In the genomic region with DNA sequence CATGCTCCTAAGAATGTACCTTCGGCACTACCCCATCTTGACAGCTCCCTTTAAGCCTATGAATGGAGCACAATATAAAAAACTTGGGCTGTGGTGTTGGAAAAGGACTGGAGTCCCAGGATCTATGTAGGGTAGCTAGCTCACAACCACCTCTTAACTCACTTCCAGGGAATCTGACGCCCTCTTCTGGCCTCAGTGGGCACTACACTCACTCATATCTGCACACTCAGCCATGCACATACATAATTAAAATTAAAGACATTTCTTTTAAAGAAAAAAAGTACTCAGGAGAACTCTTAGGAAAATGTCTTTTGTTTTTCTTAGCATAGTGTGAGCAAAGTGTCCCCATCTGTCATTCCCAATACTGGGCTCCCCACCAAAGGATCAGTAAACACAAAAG, we compare ENCODE assay signal across 8 mouse cellular contexts.
DNase-seq lines count a peak whose midpoint lies in the region; ATAC-seq and TF ChIP-seq lines count a peak whose summit lies in the region.
"Had no signal": no experiment of that assay in that cellular context is flagged by ENCODE, and none has a peak within 500 bp of the region (broad histone marks: within the 10 kb centered on the region; RNA-seq: fewer than 3 reads in every experiment).

No protein-coding gene starts in this region.

- DNase-seq in hindbrain, postnatal 0 days (ENCODE audit: low spot score): no peak
- peak; percentile 51 for DNase-seq in 3T3-L1 (ENCODE audit: low read depth, low spot score)
- peak; percentile 67 for DNase-seq in CD4-positive helper T cell, adult 2 months (ENCODE audit: low read depth, low spot score)
- DNase-seq in lung, postnatal 0 days (ENCODE audit: low spot score): no peak
- DNase-seq in ovary, postnatal 36 days (ENCODE audit: low spot score): no peak
- DNase-seq in ovary, adult 18-20 months (ENCODE audit: low spot score): no peak

- H3K27me3 ChIP-seq in hindbrain, postnatal 0 days (ENCODE audit: insufficient read depth, low read length): no peaks in the 10 kb centered on the region
- no peaks in the 10 kb centered on the region for H3K27me3 ChIP-seq in hindbrain, embryonic 13.5 days
- no peaks in the 10 kb centered on the region for H3K27me3 ChIP-seq in lung, postnatal 0 days (replicated peaks; ENCODE audit: insufficient read depth, low read length)

- ATAC-seq in hindbrain, postnatal 0 days: no peak
- no peak for ATAC-seq in hindbrain, embryonic 13.5 days (ENCODE audit: low FRiP score)
- ATAC-seq in lung, postnatal 0 days: no peak

- H3K4me3 ChIP-seq in hindbrain, postnatal 0 days (ENCODE audit: low read length): no peak overlapping the region
- no peak overlapping the region for H3K4me3 ChIP-seq in hindbrain, embryonic 13.5 days
- H3K4me3 ChIP-seq in lung, postnatal 0 days (ENCODE audit: low read depth, low read length): no peak overlapping the region
- H3K4me3 ChIP-seq: midbrain, embryonic 12.5 days had no signal

- peaks cover 12% of the 10 kb centered on the region; the same call in 1 of the 2 replicates for H3K4me1 ChIP-seq in hindbrain, postnatal 0 days (ENCODE audit: insufficient read depth, low read length)
- H3K4me1 ChIP-seq in hindbrain, embryonic 13.5 days (replicated peaks): peaks cover 31% of the 10 kb centered on the region
- peaks cover 13% of the 10 kb centered on the region; the same call in 1 of the 2 replicates for H3K4me1 ChIP-seq in lung, postnatal 0 days (ENCODE audit: insufficient read depth, low read depth, low read length)

- peak; percentile 48 for TF ChIP-seq CTCF in hindbrain, postnatal 0 days (IDR thresholded peaks at IDR 0.05; ENCODE audit: low read depth)
- peak; percentile 63 for TF ChIP-seq CTCF in lung, postnatal 0 days (IDR thresholded peaks at IDR 0.05)

- 81% methylated on average over 2 of the region's 2 CpGs for WGBS in hindbrain, postnatal 0 days
- 69% methylated on average over 2 of the region's 2 CpGs for WGBS in hindbrain, embryonic 13.5 days
- WGBS in lung, postnatal 0 days: 69% methylated on average over 2 of the region's 2 CpGs

- H3K36me3 ChIP-seq in hindbrain, postnatal 0 days (ENCODE audit: insufficient read depth, low read length): no peaks in the 10 kb centered on the region
- no peaks in the 10 kb centered on the region for H3K36me3 ChIP-seq in hindbrain, embryonic 13.5 days
- H3K36me3 ChIP-seq in lung, postnatal 0 days (ENCODE audit: insufficient read depth, low read length): no peaks in the 10 kb centered on the region
- H3K36me3 ChIP-seq: midbrain, embryonic 12.5 days had no signal

- no peaks in the 10 kb centered on the region for H3K9me3 ChIP-seq in hindbrain, postnatal 0 days (ENCODE audit: low read length)
- no peaks in the 10 kb centered on the region for H3K9me3 ChIP-seq in hindbrain, embryonic 13.5 days
- no peaks in the 10 kb centered on the region for H3K9me3 ChIP-seq in lung, postnatal 0 days (ENCODE audit: low read length)
- H3K9me3 ChIP-seq: midbrain, embryonic 12.5 days had no signal

- no peak overlapping the region for H3K27ac ChIP-seq in hindbrain, postnatal 0 days
- no peak overlapping the region for H3K27ac ChIP-seq in hindbrain, embryonic 13.5 days
- no peak overlapping the region for H3K27ac ChIP-seq in lung, postnatal 0 days (ENCODE audit: low read length)

- no peak overlapping the region for H3K4me2 ChIP-seq in hindbrain, postnatal 0 days (ENCODE audit: low read depth, low read length)
- H3K4me2 ChIP-seq in hindbrain, embryonic 13.5 days: no peak overlapping the region
- no peak overlapping the region for H3K4me2 ChIP-seq in lung, postnatal 0 days (replicated peaks; ENCODE audit: low read depth, low read length)

- TF ChIP-seq EP300 in lung, postnatal 0 days (IDR thresholded peaks at IDR 0.05): no peak

- H3K9ac ChIP-seq in hindbrain, postnatal 0 days (replicated peaks; ENCODE audit: low read length): no peak overlapping the region
- no peak overlapping the region for H3K9ac ChIP-seq in hindbrain, embryonic 13.5 days
- no peak overlapping the region for H3K9ac ChIP-seq in lung, postnatal 0 days (replicated peaks; ENCODE audit: low read depth)
- H3K9ac ChIP-seq: midbrain, embryonic 12.5 days had no signal

Comparison
In these comparisons a context has a peak if more than half of its experiments do, and no peak if none do; other contexts are left out.
1. DNase-seq: peak in 3T3-L1 (single experiment) and CD4-positive helper T cell, adult 2 months (single experiment); none in hindbrain, postnatal 0 days (single experiment), lung, postnatal 0 days (single experiment), ovary, postnatal 36 days (single experiment) and ovary, adult 18-20 months (single experiment).